Mouse (Mus musculus): Measurements from ENCODE around the gene Fam234a.

DNA sequence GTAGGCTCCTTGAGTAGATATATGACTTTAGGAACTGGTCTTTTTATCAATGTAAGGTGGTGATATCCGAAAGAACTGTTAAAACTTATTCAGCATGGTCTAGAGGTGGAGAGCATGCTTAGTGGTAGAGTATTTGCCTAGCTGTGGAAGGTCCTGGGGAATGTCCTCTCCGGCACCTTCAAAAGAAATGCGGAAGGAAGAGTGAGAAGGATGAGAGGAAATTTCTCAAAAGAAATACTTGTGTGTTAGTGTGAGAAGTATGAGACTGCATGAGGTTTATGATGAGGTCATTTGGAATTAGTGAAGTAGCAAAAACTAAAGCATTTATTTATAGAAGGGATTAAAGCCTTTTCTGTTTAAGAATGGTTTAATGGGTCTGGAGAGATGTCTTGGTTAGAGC is 18.3 kb upstream of the Fam234a start:
- TF ChIP-seq CHD1 (IDR thresholded peaks at IDR 0.05; ENCODE audit: low read depth, low read length) = no peak
- no peak for TF ChIP-seq GABPA (IDR thresholded peaks at IDR 0.05; ENCODE audit: low read depth, low read length)
- TF ChIP-seq ZKSCAN1 (IDR thresholded peaks at IDR 0.05; ENCODE audit: low read depth, low read length) = no peak
- no peak for TF ChIP-seq BHLHE40 (IDR thresholded peaks at IDR 0.05; ENCODE audit: borderline replicate concordance, low read depth, low read length)
- no peak for TF ChIP-seq ZMIZ1 (IDR thresholded peaks at IDR 0.05; ENCODE audit: low read depth, low read length)
- TF ChIP-seq CTCF (IDR thresholded peaks at IDR 0.05 in 2 of 3, conservative IDR thresholded peaks at IDR 0.05 in 1 of 3; ENCODE audit: control insufficient read depth in 1 of 3, insufficient read depth in 1 of 3, low read depth in 2 of 3, low read length in 3 of 3, poor library complexity in 1 of 3, severe bottlenecking in 1 of 3) = no peak
- no peak for TF ChIP-seq MXI1 (IDR thresholded peaks at IDR 0.05; ENCODE audit: low read depth, low read length)
- TF ChIP-seq USF1 (IDR thresholded peaks at IDR 0.05; ENCODE audit: low read depth, low read length) = no peak
- TF ChIP-seq TCF12 (IDR thresholded peaks at IDR 0.05; ENCODE audit: low read depth, low read length) = no peak
- TF ChIP-seq NELFE (IDR thresholded peaks at IDR 0.05; ENCODE audit: low read depth, low read length) = no peak
- TF ChIP-seq EP300 (IDR thresholded peaks at IDR 0.05; ENCODE audit: low read depth in 1 of 2, low read length in 2 of 2) = no peak
- no peak for TF ChIP-seq HCFC1 (IDR thresholded peaks at IDR 0.05; ENCODE audit: low read depth, low read length)
- TF ChIP-seq MAX (IDR thresholded peaks at IDR 0.05; ENCODE audit: low read length) = no peak
- TF ChIP-seq MEF2A (IDR thresholded peaks at IDR 0.05; ENCODE audit: extremely low read depth, insufficient replicate concordance, low read depth, low read length, poor library complexity, severe bottlenecking) = no peak
